Mouse (Mus musculus): ENCODE results near the gene Reep3.

Gene Reep3

DNA sequence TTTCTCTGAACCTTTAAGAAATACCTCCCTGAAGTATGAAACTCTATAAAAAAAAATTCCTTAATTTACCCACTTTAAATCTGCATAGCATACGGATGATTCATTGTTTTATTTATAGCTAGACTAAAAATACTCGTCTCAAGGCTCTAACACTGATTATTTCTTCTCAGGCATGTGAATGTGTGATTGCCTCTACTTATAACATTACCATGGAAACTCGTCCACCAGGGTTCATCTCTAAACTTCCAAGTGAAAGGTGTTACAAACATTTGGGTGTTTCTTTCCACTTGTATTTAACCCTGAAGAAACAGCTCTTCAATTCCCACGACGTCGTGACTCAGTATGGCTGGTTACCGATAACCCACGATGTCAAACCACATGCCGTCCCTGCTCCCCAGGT is 73.7 kb downstream of the Reep3 start:
- in situ Hi-C loops (cut with MboI, MseI), result no loop called here

- in situ Hi-C loops (cut with MboI, MseI), result no loop called here
These were observed 75.3 kb downstream of the Reep3 start for GRCm38 (mm10) chr10:67021494-67021893.

GRCm38 (mm10) chr10:67018875-67019274 is 77.9 kb downstream of the Reep3 start:
- in situ Hi-C loops (cut with MboI, MseI), result no loop called here

DNA sequence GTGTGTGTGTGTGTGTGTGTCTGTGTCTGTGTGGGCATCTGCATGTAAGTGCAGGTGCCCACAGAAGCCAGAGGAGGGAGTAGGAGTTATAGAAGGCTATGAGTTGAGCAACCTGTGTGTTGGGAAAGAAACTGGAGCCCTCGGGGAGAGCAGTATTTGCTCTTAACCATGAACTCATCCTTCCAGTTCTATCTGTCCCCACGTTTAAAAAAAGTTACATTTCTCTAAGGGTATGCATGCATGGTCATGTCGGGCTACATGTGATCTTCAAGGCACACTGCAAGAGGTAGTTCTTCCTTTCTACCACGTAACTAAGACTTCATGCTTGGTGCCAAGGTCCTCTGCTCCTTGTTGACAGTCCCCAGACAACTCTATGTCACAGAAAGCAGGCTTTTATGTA is 78.9 kb downstream of the Reep3 start:
- in situ Hi-C loops (cut with MboI, MseI), result no loop called here

GRCm38 (mm10) chr10:67017315-67017714 is 79.4 kb downstream of the Reep3 start:
- in situ Hi-C loops (cut with MboI, MseI), result no loop called here

DNA sequence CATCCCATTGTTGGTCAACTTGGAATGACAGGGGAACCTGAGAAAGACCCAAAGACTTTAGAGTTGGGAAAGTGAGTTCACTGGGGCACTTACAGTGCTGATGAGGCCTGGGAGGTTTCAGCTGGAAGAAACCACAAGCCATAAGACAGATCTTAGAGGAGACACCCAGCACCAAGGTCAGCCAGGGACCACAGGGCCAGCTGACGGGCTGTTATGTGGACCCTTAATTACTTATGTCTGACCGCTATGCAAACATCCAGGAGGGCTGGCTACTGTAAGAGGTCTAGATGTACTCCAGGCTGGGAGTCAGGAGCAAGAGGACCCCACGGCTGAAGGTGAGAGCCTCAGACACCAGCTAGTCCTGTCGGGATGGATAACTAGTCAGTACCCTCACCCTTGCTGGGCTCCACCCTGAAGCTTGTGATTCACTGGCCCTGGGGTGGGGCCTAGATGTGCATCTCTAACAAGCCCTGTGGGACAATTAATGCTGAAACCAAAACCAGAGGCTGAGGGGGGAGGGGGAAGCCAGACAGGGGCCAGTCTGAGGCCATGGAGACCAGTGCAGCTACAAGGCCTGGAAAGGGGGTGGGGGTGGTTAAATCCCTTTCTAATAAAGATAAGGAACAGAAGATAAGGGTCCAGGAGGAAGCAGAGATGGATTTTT is 80.0 kb downstream of the Reep3 start:
- in situ Hi-C loops (cut with MboI, MseI), result no loop called here

- in situ Hi-C loops (cut with MboI, MseI), result no loop called here
These were observed 82.0 kb downstream of the Reep3 start for GRCm38 (mm10) chr10:67014746-67015145.

GRCm38 (mm10) chr10:67010521-67010920 is 86.2 kb downstream of the Reep3 start:
- in situ Hi-C loops (cut with MboI, MseI), result no loop called here

- in situ Hi-C loops (cut with MboI, MseI), result loop anchor here (5.0 kb wide), 1 partner anchor 92 kb away; no protein-coding TSS in a partner anchor
These were observed 92.2 kb downstream of the Reep3 start for GRCm38 (mm10) chr10:67004527-67005042.

- in situ Hi-C loops (cut with MboI, MseI), result loop anchor here (5.0 kb wide), 1 partner anchor 92 kb away; no protein-coding TSS in a partner anchor
These were observed 92.8 kb downstream of the Reep3 start for GRCm38 (mm10) chr10:67003743-67004526.

DNA sequence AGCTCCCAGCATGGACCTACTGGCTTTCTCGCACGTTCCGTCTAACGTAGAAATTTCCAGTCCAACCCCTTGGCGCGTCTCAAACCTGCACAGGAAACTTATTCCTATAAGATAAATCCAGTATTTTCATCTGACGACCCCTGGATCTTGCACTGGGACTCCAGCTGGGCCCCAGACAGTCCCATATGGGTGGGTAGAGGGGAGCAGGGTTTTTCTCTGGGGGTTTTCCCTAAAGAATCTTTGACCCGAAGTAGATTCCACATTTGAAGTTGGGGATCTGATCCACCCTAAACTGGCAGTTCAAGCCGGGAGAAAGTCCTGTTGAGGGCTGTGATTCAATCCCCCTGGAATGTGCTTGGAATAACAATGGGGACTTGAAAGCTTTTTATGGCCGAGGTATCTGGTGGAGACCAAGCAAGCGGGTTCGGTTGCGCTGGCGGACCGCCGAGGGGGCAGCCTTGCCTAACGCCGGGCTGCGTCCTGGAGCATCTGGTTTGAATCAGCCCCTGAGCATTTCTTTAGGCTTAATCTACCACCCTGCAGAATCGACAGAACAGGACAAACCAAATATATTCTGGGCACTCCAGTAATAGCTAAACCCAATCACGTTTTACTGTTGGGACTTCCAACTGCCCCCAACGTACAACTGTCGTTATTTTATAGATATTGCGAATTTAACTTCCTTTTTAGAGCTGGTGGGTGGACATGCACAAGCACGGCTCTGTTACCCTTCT is 93.6 kb downstream of the Reep3 start:
- in situ Hi-C loops (cut with MboI, MseI), result loop anchor here (5.0 kb wide), 1 partner anchor 91 kb away; no protein-coding TSS in a partner anchor

GRCm38 (mm10) chr10:67002207-67003008 is 94.3 kb downstream of the Reep3 start:
- in situ Hi-C loops (cut with MboI, MseI), result loop anchor here (5.0 kb wide), 1 partner anchor 90 kb away; no protein-coding TSS in a partner anchor

DNA sequence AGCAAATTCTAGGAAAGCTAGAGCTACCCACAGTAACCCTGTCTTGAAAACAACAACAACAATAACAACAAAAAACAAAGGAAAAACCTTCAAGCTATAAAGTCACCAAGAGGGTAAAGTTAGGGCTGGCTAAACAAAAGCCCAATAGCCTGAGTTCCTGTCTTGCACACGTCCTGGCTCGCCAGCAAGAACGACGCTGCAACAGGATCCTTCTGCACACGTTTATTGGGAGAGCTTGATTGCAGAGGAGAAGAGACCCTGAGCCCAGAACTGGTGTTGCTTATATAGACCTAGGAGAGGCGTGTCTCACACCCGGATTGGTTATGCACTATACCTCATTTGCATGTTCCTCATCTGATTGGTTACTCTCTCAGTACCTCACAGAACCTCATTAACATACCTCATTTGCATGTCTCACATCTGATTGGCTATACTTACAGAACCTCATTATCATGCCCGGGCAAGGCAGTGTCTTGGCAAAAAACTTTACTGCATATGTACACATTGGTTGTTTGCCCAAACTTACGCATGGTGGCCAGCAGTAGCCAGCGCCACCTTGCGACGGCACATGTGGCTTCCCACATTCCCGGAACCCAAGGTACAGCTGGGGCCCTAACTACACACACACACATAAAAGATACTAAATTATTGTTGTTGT is 95.7 kb downstream of the Reep3 start:
- in situ Hi-C loops (cut with MboI, MseI), result loop anchor here (5.0 kb wide), 1 partner anchor 89 kb away; no protein-coding TSS in a partner anchor

DNA sequence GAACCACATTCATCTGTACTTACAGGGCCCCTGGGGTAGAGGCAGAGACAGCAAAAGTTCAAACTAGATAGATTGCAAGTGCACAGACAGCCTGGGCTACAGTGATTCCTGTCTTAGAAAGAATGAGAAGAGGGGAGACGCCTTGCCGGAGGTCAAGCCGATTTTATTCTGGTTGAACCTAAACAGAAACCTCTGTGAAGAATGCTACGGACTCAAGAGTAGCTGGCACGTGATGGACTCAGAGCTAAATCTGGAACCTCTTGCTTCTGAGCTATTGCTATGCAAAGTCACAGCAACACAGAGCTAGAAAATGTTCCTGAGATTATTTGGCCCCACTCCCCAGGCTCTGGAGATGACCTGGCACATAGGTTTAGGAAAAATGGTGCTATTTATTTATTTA is 96.6 kb downstream of the Reep3 start:
- in situ Hi-C loops (cut with MboI, MseI), result loop anchor here (5.0 kb wide), 1 partner anchor 88 kb away; no protein-coding TSS in a partner anchor

GRCm38 (mm10) chr10:66998770-66999169 is 98.0 kb downstream of the Reep3 start:
- in situ Hi-C loops (cut with MboI, MseI), result no loop called here

DNA sequence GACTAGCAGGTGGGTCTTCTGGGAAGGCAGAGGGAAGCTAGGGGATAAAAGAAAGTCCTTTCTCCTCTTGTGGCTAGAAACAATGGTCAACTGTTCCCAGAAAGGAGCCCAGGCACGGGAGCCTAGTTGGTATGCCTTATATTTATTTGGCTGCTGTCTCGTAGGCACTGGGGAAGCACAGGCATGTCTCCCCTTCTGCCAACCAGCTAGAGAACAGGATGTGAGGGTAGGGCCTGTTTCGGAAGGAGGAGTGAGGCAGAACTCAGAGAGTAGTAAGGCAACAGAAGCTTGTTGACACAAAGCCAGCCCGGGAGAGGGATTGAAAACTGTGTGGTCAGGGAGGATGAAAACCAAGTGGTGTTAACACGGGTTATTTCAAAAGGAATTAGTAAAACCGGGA is 101.6 kb downstream of the Reep3 start:
- in situ Hi-C loops (cut with MboI, MseI), result no loop called here

GRCm38 (mm10) chr10:66994469-66994868 is 102.3 kb downstream of the Reep3 start:
- in situ Hi-C loops (cut with MboI, MseI), result no loop called here

DNA sequence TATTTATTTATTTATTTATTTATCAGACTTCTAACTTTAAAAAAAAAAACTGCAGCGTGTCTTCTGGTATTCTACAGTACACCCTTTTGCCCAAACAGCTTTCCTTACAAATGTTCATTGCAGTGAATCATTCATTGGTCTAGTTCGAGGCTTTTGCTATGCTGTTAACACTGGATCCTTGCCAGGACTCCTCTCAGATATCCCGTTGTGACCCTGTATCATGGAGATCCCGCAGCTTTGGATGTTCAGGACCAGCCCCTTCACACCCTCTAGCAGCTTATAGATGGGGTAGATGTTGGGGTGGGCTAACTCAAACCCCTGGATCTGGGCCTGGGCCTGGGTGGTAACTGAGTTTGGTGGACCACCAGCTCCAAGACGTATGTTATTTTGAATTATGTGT is 104.2 kb downstream of the Reep3 start:
- in situ Hi-C loops (cut with MboI, MseI), result no loop called here

DNA sequence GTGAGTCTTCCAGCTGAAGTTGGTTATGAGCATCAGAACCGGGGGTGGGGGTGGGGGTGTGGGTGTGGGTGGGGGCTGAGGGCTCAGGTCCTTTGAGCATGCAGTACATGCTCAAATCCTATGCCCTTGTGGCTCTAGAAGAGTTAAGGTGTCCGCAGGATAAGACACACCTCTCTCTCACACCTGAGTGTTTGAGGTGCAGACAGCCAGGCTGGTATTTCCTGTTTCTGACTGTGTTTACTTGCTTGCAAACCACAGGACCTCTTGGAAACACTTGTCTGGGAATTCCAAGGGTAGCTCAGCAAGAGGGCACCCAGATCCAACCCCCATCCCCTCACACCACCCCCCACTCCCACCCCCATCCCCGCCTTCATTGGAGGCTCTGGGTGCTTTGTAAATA is 106.2 kb downstream of the Reep3 start:
- in situ Hi-C loops (cut with MboI, MseI), result no loop called here

DNA sequence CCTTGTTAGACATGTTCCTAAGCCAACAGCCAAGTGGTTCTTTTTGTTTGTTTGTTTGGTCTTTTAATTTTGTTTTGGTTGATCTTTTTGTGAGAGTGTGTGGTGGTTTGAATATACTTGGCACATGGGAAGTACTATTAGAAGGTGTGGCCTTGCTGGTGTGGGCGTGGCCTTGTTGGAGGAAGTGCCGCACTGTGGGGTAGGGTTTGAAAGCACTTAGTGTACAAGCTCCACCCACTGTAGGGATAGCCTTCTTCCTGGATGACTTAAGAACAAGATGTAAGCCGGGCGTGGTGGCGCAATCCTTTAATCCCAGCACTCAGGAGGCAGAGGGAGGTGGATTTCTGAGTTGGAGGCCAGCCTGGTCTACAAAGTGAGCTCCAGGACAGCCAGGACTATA is 113.7 kb downstream of the Reep3 start:
- in situ Hi-C loops (cut with MboI, MseI), result no loop called here

GRCm38 (mm10) chr10:66978215-66978614 is 118.5 kb downstream of the Reep3 start:
- in situ Hi-C loops (cut with MboI, MseI), result no loop called here
